Mouse (Mus musculus) limb, embryonic 11.5 days (tissue): ENCODE measurements at regions not wholly inside any gene's neighbourhood (a gene's known extent, or its start where the extent isn't known, plus 50 kb on each side); places are given as distances from the start of the nearest gene placed in this dataset.

ENCODE experiments used
- ATAC-seq: fragments of 200-750 bp; cut with Nextera tagmentation; 2 replicates; pipeline ENCODE4 v1.8.0; 2017; ENCODE audit warnings: low read depth; ENCODE audit not compliant: insufficient number of reproducible peaks, low FRiP score, low TSS enrichment
- DNase-seq: peaks from one replicate; pipeline ENCODE4 v3.0.0-alpha.2; 2015; ENCODE audit warnings: low spot score
- H3K27ac ChIP-seq: fragments of 300-500 bp; sonication (generic); replicated peaks from 2 replicates; pipeline ENCODE4 v1.5.1; 2014; ENCODE audit warnings: low read depth, mild to moderate bottlenecking, low read length
- H3K27me3 ChIP-seq: fragments of 300-500 bp; sonication (generic); 2 replicates; pipeline ENCODE4 v1.6.1; 2014; ENCODE audit warnings: mild to moderate bottlenecking, low read length, mixed read lengths; ENCODE audit not compliant: control insufficient read depth, insufficient read depth
- H3K36me3 ChIP-seq: fragments of 300-500 bp; sonication (generic); 2 replicates; pipeline ENCODE4 v1.6.1; 2014; ENCODE audit warnings: mild to moderate bottlenecking, low read length, moderate library complexity, mixed read lengths; ENCODE audit not compliant: control insufficient read depth, insufficient read depth
- H3K4me1 ChIP-seq: fragments of 300-500 bp; sonication (generic); 2 replicates; pipeline ENCODE4 v1.6.1; 2014; ENCODE audit warnings: low read length, mixed read lengths; ENCODE audit not compliant: control insufficient read depth, insufficient read depth
- H3K4me2 ChIP-seq: fragments of 300-500 bp; sonication (generic); 2 replicates; pipeline ENCODE4 v1.6.1; 2014; ENCODE audit warnings: low read depth, mild to moderate bottlenecking, moderate library complexity; ENCODE audit not compliant: severe bottlenecking
- H3K4me3 ChIP-seq: fragments of 300-500 bp; sonication (generic); 2 replicates; pipeline ENCODE4 v1.5.1; 2014; ENCODE audit warnings: low read depth, low read length
- H3K9ac ChIP-seq: fragments of 300-500 bp; sonication (generic); 2 replicates; pipeline ENCODE4 v1.6.1; 2014; ENCODE audit warnings: mild to moderate bottlenecking, low read length
- H3K9me3 ChIP-seq: fragments of 300-500 bp; sonication (generic); 2 replicates; pipeline ENCODE4 v1.6.1; 2016; ENCODE audit warnings: low read length; ENCODE audit not compliant: control insufficient read depth
- WGBS: fragments of 180-500 bp; shearing (Covaris S2); extraction: QIAGEN DNeasy Blood & Tissue Kit; methylation state at CpG from one replicate; pipeline ENCODE4 v1.1.7; 2014; 5-methylcytosine and 5-hydroxymethylcytosine counted together

GRCm38 (mm10) chr2:137301474-137302267, 185.2 kb upstream of the Jag1 start:
- H3K4me2 ChIP-seq = no peak overlapping the region
- no peaks in the 10 kb centered on the region for H3K27me3 ChIP-seq
- H3K4me1 ChIP-seq = no peaks in the 10 kb centered on the region
- no peak overlapping the region for H3K9ac ChIP-seq
- no peaks in the 10 kb centered on the region for H3K36me3 ChIP-seq
- 76% methylated on average over 4 of the region's 4 CpGs for WGBS
- H3K27ac ChIP-seq = no peak overlapping the region
- no peak overlapping the region for H3K4me3 ChIP-seq
- ATAC-seq = no peak
- no peaks in the 10 kb centered on the region for H3K9me3 ChIP-seq
- no peak for DNase-seq

GRCm38 (mm10) chr2:137289231-137289630, 172.8 kb upstream of the Jag1 start:
- Histone ChIP-seq H3K36me3 (no peaks in the 10 kb centered on the region), H3K4me3 (no peak overlapping the region), H3K9me3 (no peaks in the 10 kb centered on the region), H3K27me3 (no peaks in the 10 kb centered on the region), H3K4me1 (no peaks in the 10 kb centered on the region), H3K9ac (no peak overlapping the region), H3K4me2 (no peak overlapping the region), H3K27ac (no peak overlapping the region)
- ATAC-seq (no peak), DNase-seq (no peak)
- WGBS = 80% methylated on average over 3 of the region's 3 CpGs

- ATAC-seq (peak; percentile 76; the same call in 1 of the 2 replicates), DNase-seq (no peak)
- Histone ChIP-seq H3K4me2 (no peak overlapping the region), H3K4me3 (no peak overlapping the region), H3K9me3 (no peaks in the 10 kb centered on the region), H3K27me3 (no peaks in the 10 kb centered on the region), H3K27ac (no peak overlapping the region), H3K4me1 (no peaks in the 10 kb centered on the region), H3K36me3 (no peaks in the 10 kb centered on the region), H3K9ac (no peak overlapping the region)
- WGBS = 72% methylated on average over 5 of the region's 5 CpGs
Observed at GRCm38 (mm10) chr2:137271575-137272180, 155.2 kb upstream of the Jag1 start.

GRCm38 (mm10) chr2:137262911-137263310, 146.5 kb upstream of the Jag1 start:
- no peak for DNase-seq
- Histone ChIP-seq H3K27me3 (no peaks in the 10 kb centered on the region), H3K4me3 (no peak overlapping the region), H3K4me2 (no peak overlapping the region), H3K9me3 (no peaks in the 10 kb centered on the region), H3K9ac (no peak overlapping the region), H3K36me3 (no peaks in the 10 kb centered on the region), H3K4me1 (no peaks in the 10 kb centered on the region), H3K27ac (no peak overlapping the region)
- WGBS = 78% methylated on average over 2 of the region's 2 CpGs
- ATAC-seq = no peak

GRCm38 (mm10) chr2:137257847-137258515, 141.5 kb upstream of the Jag1 start:
- WGBS = 92% methylated on average over 8 of the region's 8 CpGs
- Histone ChIP-seq H3K9me3 (no peaks in the 10 kb centered on the region), H3K4me2 (no peak overlapping the region), H3K4me1 (no peaks in the 10 kb centered on the region), H3K27ac (no peak overlapping the region), H3K36me3 (no peaks in the 10 kb centered on the region), H3K27me3 (no peaks in the 10 kb centered on the region), H3K9ac (no peak overlapping the region), H3K4me3 (no peak overlapping the region)
- DNase-seq = no peak
- ATAC-seq = no peak

- Histone ChIP-seq H3K27me3 (no peaks in the 10 kb centered on the region), H3K4me3 (no peak overlapping the region), H3K27ac (no peak overlapping the region), H3K4me1 (peaks cover 27% of the 10 kb centered on the region), H3K36me3 (no peaks in the 10 kb centered on the region), H3K4me2 (no peak overlapping the region), H3K9ac (no peak overlapping the region), H3K9me3 (no peaks in the 10 kb centered on the region)
- 12% methylated on average over 7 of the region's 7 CpGs for WGBS
- ATAC-seq = peak; percentile 73
- peak; percentile 65 for DNase-seq
Observed at GRCm38 (mm10) chr2:137247931-137248330, 131.5 kb upstream of the Jag1 start.

- H3K4me1 ChIP-seq = peaks cover 27% of the 10 kb centered on the region
- H3K9ac ChIP-seq = no peak overlapping the region
- no peak overlapping the region for H3K4me3 ChIP-seq
- H3K9me3 ChIP-seq = no peaks in the 10 kb centered on the region
- H3K27ac ChIP-seq = peak overlapping the region; percentile 43; the same call in 1 of the 2 replicates
- DNase-seq (no peak), ATAC-seq (no peak)
- H3K27me3 ChIP-seq = no peaks in the 10 kb centered on the region
- H3K4me2 ChIP-seq = no peak overlapping the region; the same call in 1 of the 2 replicates
- WGBS = 62% methylated on average over 6 of the region's 6 CpGs
- no peaks in the 10 kb centered on the region for H3K36me3 ChIP-seq
Observed at GRCm38 (mm10) chr2:137244370-137244769, 127.9 kb upstream of the Jag1 start.

- peaks cover 27% of the 10 kb centered on the region for H3K4me1 ChIP-seq
- no peak overlapping the region for H3K4me2 ChIP-seq
- no peaks in the 10 kb centered on the region for H3K27me3 ChIP-seq
- H3K27ac ChIP-seq = no peak overlapping the region; the same call in 1 of the 2 replicates
- ATAC-seq = peak; percentile 58
- 6% methylated on average over 5 of the region's 5 CpGs for WGBS
- H3K9me3 ChIP-seq = no peaks in the 10 kb centered on the region
- no peak overlapping the region for H3K9ac ChIP-seq
- H3K4me3 ChIP-seq = no peak overlapping the region
- no peaks in the 10 kb centered on the region for H3K36me3 ChIP-seq
- DNase-seq = peak; percentile 72
Observed at GRCm38 (mm10) chr2:137243914-137244313, 127.5 kb upstream of the Jag1 start.
